Mouse (Mus musculus) bone marrow, adult 2 months (tissue): ENCODE data around the gene Tifab.

Source experiments
- CTCF ChIP-seq: fragments of 200-500 bp; IDR thresholded peaks from 2 replicates; pipeline ENCODE4 v1.5.1; 2011; ENCODE audit warnings: low read length, control low read depth; ENCODE audit not compliant: control insufficient read depth, insufficient read depth
- POLR2A ChIP-seq: fragments of 200-500 bp; IDR thresholded peaks from 2 replicates; pipeline ENCODE4 v1.6.1; 2011; ENCODE audit warnings: low read depth, mild to moderate bottlenecking, control low read depth, low read length, borderline replicate concordance; ENCODE audit not compliant: control insufficient read depth

DNA sequence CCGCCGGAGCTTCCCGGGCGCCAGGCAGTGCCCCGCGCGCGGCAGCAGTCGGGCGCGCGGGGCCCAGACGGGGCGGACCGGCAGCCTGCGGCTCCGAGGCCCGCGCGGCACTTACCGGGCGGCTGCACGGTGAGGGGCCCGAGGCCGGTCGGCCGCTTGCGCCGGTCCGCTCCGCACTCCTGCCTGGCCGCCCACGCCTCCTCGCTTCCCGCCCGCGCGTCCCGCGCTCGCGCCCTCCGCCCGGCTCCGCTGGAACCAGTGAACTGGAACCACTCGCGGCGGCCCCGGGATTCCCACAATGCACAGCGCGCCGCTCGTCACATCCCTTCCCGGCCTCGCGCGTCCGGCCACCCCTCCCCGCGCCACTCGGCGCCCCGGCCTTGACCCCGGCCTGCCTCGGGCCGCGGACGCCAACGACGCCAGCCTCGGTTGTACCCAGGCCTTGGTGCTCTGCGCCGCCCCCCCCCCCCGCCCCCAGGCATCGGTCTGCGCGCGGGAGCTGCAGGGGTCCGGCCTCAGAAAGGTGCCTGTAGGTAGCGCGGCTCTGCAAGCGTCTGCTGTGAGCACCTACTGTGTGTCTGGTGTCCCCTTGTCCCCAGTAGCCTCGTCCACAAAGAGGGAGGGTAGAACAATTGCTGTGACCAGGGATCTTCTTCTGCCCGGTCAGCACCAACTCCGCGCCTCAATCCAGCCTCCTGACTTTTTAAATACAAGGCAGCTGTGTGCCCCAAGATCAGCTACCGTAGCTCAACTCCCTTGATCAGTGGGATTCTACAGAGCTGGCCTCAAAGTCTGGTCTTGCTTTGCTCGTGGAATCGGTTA is 43.2 kb downstream of the Tifab start:
- TF ChIP-seq CTCF (no peak), POLR2A (peak; percentile 78; the same call in 1 of the 2 replicates)
